Comparison of ENCODE assay signal across 8 mouse cellular contexts in genomic region chr13:83724196-83724595, GRCm38 (mm10).
A peak's percentile ranks its signal among the peaks of the same experiment; 100 is the strongest.
DNase-seq lines count a peak whose midpoint lies in the region; ATAC-seq and TF ChIP-seq lines count a peak whose summit lies in the region.

No protein-coding gene starts in this region.

- no peaks in the 10 kb centered on the region for H3K4me1 ChIP-seq in embryonic facial prominence, embryonic 11.5 days (ENCODE audit: control insufficient read depth, insufficient read depth, low read length)
- H3K4me1 ChIP-seq in hindbrain, embryonic 13.5 days (replicated peaks), result peaks cover under 1% of the 10 kb centered on the region; the same call in 1 of the 2 replicates
- H3K4me1 ChIP-seq in midbrain, postnatal 0 days (ENCODE audit: insufficient read depth, low read length), result no peaks in the 10 kb centered on the region
- no peaks in the 10 kb centered on the region for H3K4me1 ChIP-seq in liver, embryonic 11.5 days (replicated peaks; ENCODE audit: control insufficient read depth, insufficient read depth, low read length)

- H3K4me3 ChIP-seq in embryonic facial prominence, embryonic 11.5 days (ENCODE audit: low read depth, low read length), result no peak overlapping the region
- H3K4me3 ChIP-seq in hindbrain, embryonic 13.5 days, result peak overlapping the region; percentile 79
- peak overlapping the region; percentile 78 for H3K4me3 ChIP-seq in midbrain, postnatal 0 days (ENCODE audit: low read depth, low read length)
- no peak overlapping the region for H3K4me3 ChIP-seq in liver, embryonic 11.5 days (ENCODE audit: low read depth, low read length)

- no peak overlapping the region for H3K4me2 ChIP-seq in embryonic facial prominence, embryonic 11.5 days (ENCODE audit: low read depth, low read length)
- peak overlapping the region; percentile 72 for H3K4me2 ChIP-seq in hindbrain, embryonic 13.5 days
- peak overlapping the region; percentile 79 for H3K4me2 ChIP-seq in midbrain, postnatal 0 days (ENCODE audit: low read depth, low read length, poor library complexity, severe bottlenecking)
- H3K4me2 ChIP-seq in liver, embryonic 11.5 days, result no peak overlapping the region

- no peaks in the 10 kb centered on the region for H3K36me3 ChIP-seq in embryonic facial prominence, embryonic 11.5 days (replicated peaks; ENCODE audit: control insufficient read depth, insufficient read depth, low read depth, low read length)
- H3K36me3 ChIP-seq in hindbrain, embryonic 13.5 days, result no peaks in the 10 kb centered on the region
- no peaks in the 10 kb centered on the region; the same call in 1 of the 2 replicates for H3K36me3 ChIP-seq in midbrain, postnatal 0 days (ENCODE audit: insufficient read depth, low read length)
- no peaks in the 10 kb centered on the region for H3K36me3 ChIP-seq in liver, embryonic 11.5 days (ENCODE audit: control insufficient read depth, insufficient read depth, low read length)

- no peaks in the 10 kb centered on the region for H3K9me3 ChIP-seq in embryonic facial prominence, embryonic 11.5 days (replicated peaks; ENCODE audit: control insufficient read depth, low read length)
- no peaks in the 10 kb centered on the region for H3K9me3 ChIP-seq in hindbrain, embryonic 13.5 days
- H3K9me3 ChIP-seq in midbrain, postnatal 0 days (ENCODE audit: low read length), result no peaks in the 10 kb centered on the region
- H3K9me3 ChIP-seq in liver, embryonic 11.5 days (ENCODE audit: control insufficient read depth, low read length), result no peaks in the 10 kb centered on the region

- H3K27me3 ChIP-seq in embryonic facial prominence, embryonic 11.5 days (ENCODE audit: control insufficient read depth, insufficient read depth, low read length), result peaks cover 69% of the 10 kb centered on the region
- no peaks in the 10 kb centered on the region for H3K27me3 ChIP-seq in hindbrain, embryonic 13.5 days
- H3K27me3 ChIP-seq in midbrain, postnatal 0 days (ENCODE audit: insufficient read depth, low read length), result no peaks in the 10 kb centered on the region
- peaks cover 96% of the 10 kb centered on the region for H3K27me3 ChIP-seq in liver, embryonic 11.5 days (replicated peaks; ENCODE audit: control insufficient read depth, insufficient read depth, low read length)

- DNase-seq in embryo, embryonic 10.5 days (ENCODE audit: low spot score), result peak; percentile 20
- DNase-seq in embryo, embryonic 9.5 days (ENCODE audit: extremely low spot score), result no peak
- DNase-seq in embryonic facial prominence, embryonic 11.5 days (ENCODE audit: low spot score), result peak; percentile 1
- peak; percentile 51 for DNase-seq in midbrain, postnatal 0 days (ENCODE audit: low spot score)
- no peak for DNase-seq in liver, embryonic 11.5 days (ENCODE audit: low spot score)
- no peak for DNase-seq in thymus, postnatal 25 days

- ATAC-seq in embryonic facial prominence, embryonic 11.5 days (replicated peaks; ENCODE audit: insufficient number of reproducible peaks, low FRiP score, low TSS enrichment, low read depth), result no peak
- no peak for ATAC-seq in hindbrain, embryonic 13.5 days (ENCODE audit: low FRiP score)
- ATAC-seq in midbrain, postnatal 0 days (ENCODE audit: low FRiP score), result no peak
- no peak for ATAC-seq in megakaryocyte, adult 5-6 weeks (ENCODE audit: poor library complexity, severe bottlenecking)
- ATAC-seq in liver, embryonic 11.5 days (replicated peaks; ENCODE audit: low FRiP score), result no peak

- H3K27ac ChIP-seq in embryonic facial prominence, embryonic 11.5 days (replicated peaks; ENCODE audit: low read depth, low read length), result no peak overlapping the region
- H3K27ac ChIP-seq in hindbrain, embryonic 13.5 days, result peak overlapping the region; percentile 100
- peak overlapping the region; percentile 100 for H3K27ac ChIP-seq in midbrain, postnatal 0 days (ENCODE audit: low read depth, low read length)
- H3K27ac ChIP-seq in liver, embryonic 11.5 days (ENCODE audit: low read depth, low read length), result no peak overlapping the region

- 0 out of 2 replicates have a peak overlapping the region, but pooled peaks have one; percentile 9 for H3K9ac ChIP-seq in embryonic facial prominence, embryonic 11.5 days (replicated peaks; ENCODE audit: low read length)
- peak overlapping the region; percentile 100 for H3K9ac ChIP-seq in hindbrain, embryonic 13.5 days
- H3K9ac ChIP-seq in midbrain, postnatal 0 days (replicated peaks; ENCODE audit: low read length, poor library complexity, severe bottlenecking), result peak overlapping the region; percentile 100; the same call in 1 of the 2 replicates
- H3K9ac ChIP-seq in liver, embryonic 11.5 days (ENCODE audit: low read depth, low read length), result no peak overlapping the region

- 18% methylated on average over 3 of the region's 3 CpGs for WGBS in embryonic facial prominence, embryonic 11.5 days
- WGBS in hindbrain, embryonic 13.5 days, result 7% methylated on average over 3 of the region's 3 CpGs
- 26% methylated on average over 3 of the region's 3 CpGs for WGBS in midbrain, postnatal 0 days
- WGBS in liver, embryonic 11.5 days, result 30% methylated on average over 3 of the region's 3 CpGs

- TF ChIP-seq CTCF in midbrain, postnatal 0 days (IDR thresholded peaks at IDR 0.05), result no peak

Comparison
In these comparisons a context has a peak if more than half of its experiments do, and no peak if none do; other contexts are left out.
1. DNase-seq: peak in embryo, embryonic 10.5 days (single experiment), embryonic facial prominence, embryonic 11.5 days (single experiment) and midbrain, postnatal 0 days (single experiment); none in embryo, embryonic 9.5 days (single experiment), liver, embryonic 11.5 days (single experiment) and thymus, postnatal 25 days (single experiment).
2. H3K27ac ChIP-seq: peak in hindbrain, embryonic 13.5 days (single experiment) and midbrain, postnatal 0 days (single experiment); none in embryonic facial prominence, embryonic 11.5 days (single experiment) and liver, embryonic 11.5 days (single experiment).
3. H3K4me2 ChIP-seq: peak in hindbrain, embryonic 13.5 days (single experiment) and midbrain, postnatal 0 days (single experiment); none in embryonic facial prominence, embryonic 11.5 days (single experiment) and liver, embryonic 11.5 days (single experiment).
4. H3K4me3 ChIP-seq: peak in hindbrain, embryonic 13.5 days (single experiment) and midbrain, postnatal 0 days (single experiment); none in embryonic facial prominence, embryonic 11.5 days (single experiment) and liver, embryonic 11.5 days (single experiment).